Mouse (Mus musculus) midbrain, postnatal 0 days (tissue): ENCODE results near the gene Shd. TPM values are rescaled to one million over a fixed set of nuclear protein-coding genes. Genes with fewer than 3 reads are reported as not detected.

ENCODE experiments used
- ATAC-seq: fragments of 200-750 bp; cut with Nextera tagmentation; 2 replicates; pipeline ENCODE4 v1.8.0; 2017; ENCODE audit warnings: moderate number of reproducible peaks, mild to moderate bottlenecking, moderate TSS enrichment, moderate library complexity; ENCODE audit not compliant: low FRiP score
- DNase-seq: peaks from one replicate; pipeline ENCODE4 v3.0.0-alpha.2; 2015; ENCODE audit warnings: low spot score
- H3K27ac ChIP-seq: fragments of 300-500 bp; sonication (generic); 2 replicates; pipeline ENCODE4 v1.5.1; 2014; ENCODE audit warnings: low read depth, mild to moderate bottlenecking, low read length, mixed read lengths
- H3K27me3 ChIP-seq: fragments of 300-500 bp; sonication (generic); 2 replicates; pipeline ENCODE4 v1.6.1; 2014; ENCODE audit warnings: low read length, control low read depth, mixed read lengths; ENCODE audit not compliant: insufficient read depth
- H3K36me3 ChIP-seq: fragments of 300-500 bp; sonication (generic); 2 replicates; pipeline ENCODE4 v1.6.1; 2014; ENCODE audit warnings: low read length, control low read depth, mixed read lengths; ENCODE audit not compliant: insufficient read depth
- H3K4me1 ChIP-seq: fragments of 300-500 bp; sonication (generic); 2 replicates; pipeline ENCODE4 v1.6.1; 2014; ENCODE audit warnings: mild to moderate bottlenecking, control low read depth, antibody characterized with exemption, low read length, mixed read lengths; ENCODE audit not compliant: insufficient read depth
- H3K4me2 ChIP-seq: fragments of 300-500 bp; sonication (generic); 2 replicates; pipeline ENCODE4 v1.6.1; 2014; ENCODE audit warnings: low read depth, mild to moderate bottlenecking, low read length, mixed read lengths; ENCODE audit not compliant: poor library complexity, severe bottlenecking
- H3K4me3 ChIP-seq: fragments of 300-500 bp; sonication (generic); 2 replicates; pipeline ENCODE4 v1.5.1; 2014; ENCODE audit warnings: low read depth, mild to moderate bottlenecking, low read length, moderate library complexity
- H3K9ac ChIP-seq: fragments of 300-500 bp; sonication (generic); replicated peaks from 2 replicates; pipeline ENCODE4 v1.6.1; 2014; ENCODE audit warnings: mild to moderate bottlenecking, low read length, moderate library complexity, mixed read lengths; ENCODE audit not compliant: poor library complexity, severe bottlenecking
- H3K9me3 ChIP-seq: fragments of 300-500 bp; sonication (generic); 2 replicates; pipeline ENCODE4 v1.6.1; 2016; ENCODE audit warnings: low read length, control low read depth
- CTCF ChIP-seq: IDR thresholded peaks from 2 replicates; pipeline ENCODE4 v1.5.1; 2016; ENCODE audit warnings: antibody characterized with exemption, mild to moderate bottlenecking
- WGBS: fragments of 180-500 bp; shearing (Covaris S2); extraction: QIAGEN DNeasy Blood & Tissue Kit; methylation state at CpG from one replicate; pipeline ENCODE4 v1.1.7; 2014; 5-methylcytosine and 5-hydroxymethylcytosine counted together
- polyA plus RNA-seq: library from polyadenylated mRNA; unstranded; fragments of >200 nt; fragmentation: Nextera tagmentation; extraction: Ambion mirVana; gene quantifications from 2 replicates; pipeline ENCODE4 v1.2.1, GENCODE M21; 2015
- total RNA-seq: library from RNA; depleted of rRNA; stranded (reverse); fragments of >200 nt; gene quantifications from 2 replicates; pipeline ENCODE4 v1.2.3, GENCODE M21; 2014

Shd gene
- total and polyA plus RNA-seq, 2 experiments from 2014 or later: 172 to 253 TPM

DNA sequence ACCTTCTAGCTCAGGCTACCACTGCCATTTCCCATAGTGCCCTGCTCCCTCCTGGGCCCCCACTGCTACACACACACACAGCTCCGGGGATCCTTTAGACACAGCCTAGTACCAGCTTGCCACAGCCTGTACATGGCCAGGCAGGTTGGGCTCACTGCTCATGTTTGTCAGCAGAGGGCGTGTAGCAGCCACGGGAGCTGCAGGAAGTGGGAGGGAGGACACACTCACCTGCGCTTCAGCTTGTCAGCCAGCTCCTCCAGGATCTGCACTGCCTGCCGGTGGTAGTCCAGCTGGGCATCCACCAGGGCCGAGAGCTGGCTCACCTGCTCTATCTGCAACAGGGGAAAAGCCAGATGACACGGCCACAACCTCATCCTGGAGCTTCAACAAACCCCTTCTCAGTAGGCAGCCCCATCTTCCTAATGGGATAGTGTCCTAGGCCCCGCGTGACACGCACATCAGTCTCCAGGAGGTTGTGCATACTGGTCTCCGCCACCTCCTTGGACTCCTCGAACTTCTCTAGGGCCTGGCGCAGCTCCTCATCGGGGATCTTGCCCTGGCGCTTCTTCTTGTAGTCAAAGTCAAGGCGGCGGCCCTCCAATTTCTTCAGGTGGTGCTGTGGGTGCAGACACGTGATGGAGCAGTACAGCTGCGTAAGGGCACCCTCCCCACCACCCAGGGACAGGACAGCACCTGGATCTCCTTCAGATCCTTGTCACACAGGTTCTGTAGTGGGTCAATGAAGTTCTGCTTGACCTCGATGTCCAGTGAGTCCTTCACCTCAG lies 48.3 kb downstream of the Shd start:
- Histone ChIP-seq H3K27me3 (no peaks in the 10 kb centered on the region), H3K9me3 (no peaks in the 10 kb centered on the region), H3K27ac (peak overlapping the region; percentile 14; the same call in 1 of the 2 replicates), H3K36me3 (peaks cover 51% of the 10 kb centered on the region), H3K4me1 (0 out of 2 replicates have a peak, but pooled peaks cover 3% of the 10 kb centered on the region), H3K4me3 (no peak overlapping the region), H3K9ac (no peak overlapping the region), H3K4me2 (no peak overlapping the region)
- DNase-seq (peak; percentile 66), ATAC-seq (peak; percentile 55)
- TF ChIP-seq CTCF: peak; percentile 70
- WGBS: 73% methylated on average over 20 of the region's 20 CpGs

DNA sequence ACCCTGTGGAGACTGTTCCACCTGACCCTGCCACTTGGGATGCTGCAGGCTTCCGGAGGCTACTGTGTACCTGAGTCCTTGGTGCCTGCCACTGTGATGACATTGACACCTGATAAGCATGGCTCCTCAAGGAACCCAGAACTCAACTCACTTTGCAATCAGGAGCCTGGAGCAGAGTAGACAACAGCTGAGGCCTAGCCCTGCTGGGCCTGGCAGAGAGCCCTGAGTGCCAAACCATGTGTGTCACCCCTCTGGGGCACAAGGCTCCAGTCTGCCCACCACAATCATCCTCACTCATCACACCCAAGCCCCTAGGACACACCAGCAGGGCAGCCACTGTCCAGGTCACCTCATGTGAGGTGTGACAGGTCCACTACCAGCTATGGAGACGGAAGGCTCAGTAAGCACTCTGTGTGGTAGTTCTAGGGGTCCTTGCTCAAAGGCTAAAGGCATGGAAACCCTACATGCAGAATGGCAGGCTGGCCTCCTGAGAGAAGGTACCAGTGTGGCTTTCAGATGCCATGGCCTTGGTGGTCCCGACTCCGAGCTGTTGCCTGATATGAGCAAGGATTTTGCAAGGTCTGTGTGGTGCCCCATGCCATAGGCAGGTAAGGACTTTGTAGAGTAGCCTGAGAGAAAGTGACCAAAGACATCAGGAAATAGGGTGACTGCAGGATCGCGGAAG lies 50.3 kb downstream of the Shd start:
- WGBS: 83% methylated on average over 6 of the region's 6 CpGs
- TF ChIP-seq CTCF: no peak
- H3K27ac ChIP-seq: peak overlapping the region; percentile 47; the same call in 1 of the 2 replicates
- 0 out of 2 replicates have a peak, but pooled peaks cover 3% of the 10 kb centered on the region for H3K4me1 ChIP-seq
- H3K9ac ChIP-seq: no peak overlapping the region
- H3K36me3 ChIP-seq: peaks cover 42% of the 10 kb centered on the region
- DNase-seq: no peak
- H3K4me2 ChIP-seq: no peak overlapping the region
- no peaks in the 10 kb centered on the region for H3K27me3 ChIP-seq
- no peak overlapping the region for H3K4me3 ChIP-seq
- H3K9me3 ChIP-seq: no peaks in the 10 kb centered on the region
- no peak for ATAC-seq

- DNase-seq: no peak
- H3K27ac ChIP-seq: peak overlapping the region; percentile 27
- no peak overlapping the region for H3K4me3 ChIP-seq
- no peak for ATAC-seq
- no peak overlapping the region for H3K9ac ChIP-seq
- H3K9me3 ChIP-seq: no peaks in the 10 kb centered on the region
- 91% methylated on average over 4 of the region's 4 CpGs for whole genome bisulfite sequencing
- TF ChIP-seq CTCF: no peak; the same call in 1 of the 2 replicates
- 0 out of 2 replicates have a peak, but pooled peaks cover 3% of the 10 kb centered on the region for H3K4me1 ChIP-seq
- no peaks in the 10 kb centered on the region for H3K27me3 ChIP-seq
- no peak overlapping the region for H3K4me2 ChIP-seq
- H3K36me3 ChIP-seq: peaks cover 37% of the 10 kb centered on the region
These were observed 51.1 kb downstream of the Shd start for GRCm38 (mm10) chr17:56021161-56021910.

- no peak for DNase-seq
- Histone ChIP-seq H3K9ac (no peak overlapping the region), H3K27ac (0 out of 2 replicates have a peak overlapping the region, but pooled peaks have one; percentile 43), H3K9me3 (no peaks in the 10 kb centered on the region), H3K27me3 (no peaks in the 10 kb centered on the region), H3K36me3 (peaks cover 27% of the 10 kb centered on the region), H3K4me1 (0 out of 2 replicates have a peak, but pooled peaks cover 3% of the 10 kb centered on the region), H3K4me2 (no peak overlapping the region), H3K4me3 (no peak overlapping the region)
- no peak for ATAC-seq
- WGBS: 28% methylated on average over 2 of the region's 2 CpGs
- no peak for TF ChIP-seq CTCF
These were observed 52.1 kb downstream of the Shd start for GRCm38 (mm10) chr17:56022131-56022988.

GRCm38 (mm10) chr17:56022989-56023290 lies 52.7 kb downstream of the Shd start:
- DNase-seq: no peak
- Histone ChIP-seq H3K27ac (0 out of 2 replicates have a peak overlapping the region, but pooled peaks have one; percentile 43), H3K4me2 (no peak overlapping the region), H3K27me3 (no peaks in the 10 kb centered on the region), H3K9me3 (no peaks in the 10 kb centered on the region), H3K4me3 (no peak overlapping the region), H3K9ac (no peak overlapping the region), H3K4me1 (0 out of 2 replicates have a peak, but pooled peaks cover 3% of the 10 kb centered on the region), H3K36me3 (peaks cover 21% of the 10 kb centered on the region)
- no peak for ATAC-seq
- 77% methylated on average over 4 of the region's 4 CpGs for WGBS
- TF ChIP-seq CTCF: no peak
